Mouse (Mus musculus) CH12.LX (cell line): ENCODE data around the gene Srrt. TPM values are rescaled to one million over a fixed set of nuclear protein-coding genes. Genes with fewer than 3 reads are reported as not detected.

Experiments used
- DNase-seq: peaks from one replicate; pipeline ENCODE4 v3.0.0-alpha.2; 2013; ENCODE audit errors: extremely low read depth
- H3K27ac ChIP-seq: 2 replicates; pipeline ENCODE4 v1.5.1; 2012; ENCODE audit warnings: low read depth, mild to moderate bottlenecking, control low read depth, moderate library complexity; ENCODE audit not compliant: insufficient read depth
- H3K27me3 ChIP-seq: replicated peaks from 2 replicates; pipeline ENCODE3; 2012; ENCODE audit warnings: inconsistent platforms
- H3K36me3 ChIP-seq, 2 experiments: replicated peaks in 1 of 2; 2 replicates each; pipeline versions ENCODE3 to v1.6.1; 2012; ENCODE audit warnings: inconsistent platforms in 1 of 2, low read length in 1 of 2, mild to moderate bottlenecking in 1 of 2, mixed read lengths in 1 of 2, moderate library complexity in 1 of 2; ENCODE audit not compliant: control insufficient read depth in 1 of 2, insufficient read depth in 1 of 2
- H3K4me1 ChIP-seq, 2 experiments: 2 replicates each; pipeline ENCODE4 v1.6.1; 2012; ENCODE audit warnings: inconsistent platforms in 1 of 2, moderate library complexity in 1 of 2; ENCODE audit not compliant: insufficient read depth in 2 of 2, control insufficient read depth in 1 of 2
- H3K4me2 ChIP-seq: 2 replicates; pipeline ENCODE4 v1.6.1; 2012; ENCODE audit warnings: low read depth, mild to moderate bottlenecking, control low read depth; ENCODE audit not compliant: poor library complexity, insufficient read depth, severe bottlenecking
- H3K4me3 ChIP-seq, 3 experiments: fragments of 150-350 bp in 1 of 3; sonication (generic) in 1 of 3; replicated peaks in 1 of 3; 2 replicates each; pipeline versions ENCODE3 to v1.5.1; 2011 to 2012; ENCODE audit warnings: low read depth in 2 of 3, low read length in 2 of 3, mild to moderate bottlenecking in 2 of 3, moderate library complexity in 2 of 3, control low read depth in 1 of 3, improper control_type of control experiment in 1 of 3, inconsistent platforms in 1 of 3, mixed read lengths in 1 of 3; ENCODE audit not compliant: poor library complexity in 1 of 3
- H3K79me2 ChIP-seq: replicated peaks from 2 replicates; pipeline ENCODE4 v1.6.1; 2012; ENCODE audit warnings: mild to moderate bottlenecking, moderate library complexity; ENCODE audit not compliant: control insufficient read depth, poor library complexity, insufficient read depth, severe bottlenecking; ENCODE audit errors: extremely low read depth
- H3K9ac ChIP-seq: 2 replicates; pipeline ENCODE4 v1.6.1; 2012; ENCODE audit warnings: low read depth, mild to moderate bottlenecking, control low read depth, moderate library complexity; ENCODE audit not compliant: insufficient read depth
- H3K9me3 ChIP-seq: replicated peaks from 2 replicates; pipeline ENCODE3; 2012; ENCODE audit warnings: low read length, inconsistent platforms, mixed read lengths
- BHLHE40 ChIP-seq: IDR thresholded peaks from 2 replicates; pipeline ENCODE4 v1.6.1; 2011; ENCODE audit warnings: mild to moderate bottlenecking, low read depth, low read length, improper control_type of control experiment
- CHD2 ChIP-seq: IDR thresholded peaks from 2 replicates; pipeline ENCODE4 v1.6.1; 2011; ENCODE audit warnings: low read length, improper control_type of control experiment
- CTCF ChIP-seq, 2 experiments: IDR thresholded peaks in 1 of 2; conservative IDR thresholded peaks in 1 of 2; 2 replicates each; pipeline ENCODE4 v1.5.1; 2011 to 2012; ENCODE audit warnings: low read depth in 2 of 2, low read length in 2 of 2, improper control_type of control experiment in 1 of 2, inconsistent platforms in 1 of 2, mild to moderate bottlenecking in 1 of 2, moderate library complexity in 1 of 2
- E2F4 ChIP-seq: IDR thresholded peaks from 2 replicates; pipeline ENCODE4 v1.6.1; 2011; ENCODE audit warnings: low read depth, low read length, improper control_type of control experiment; ENCODE audit not compliant: insufficient replicate concordance
- ETS1 ChIP-seq: conservative IDR thresholded peaks from 2 replicates; pipeline ENCODE4 v1.6.1; 2012; ENCODE audit warnings: low read depth, mild to moderate bottlenecking, inconsistent platforms, low read length, improper control_type of control experiment, moderate library complexity
- IRF4 ChIP-seq: IDR thresholded peaks from 2 replicates; pipeline ENCODE4 v1.6.1; 2014; ENCODE audit warnings: low read depth, mild to moderate bottlenecking, inconsistent platforms, low read length, improper control_type of control experiment
- JUN ChIP-seq: IDR thresholded peaks from 2 replicates; pipeline ENCODE4 v1.6.1; 2011; ENCODE audit warnings: low read depth, mild to moderate bottlenecking, low read length, improper control_type of control experiment, moderate library complexity; ENCODE audit not compliant: insufficient read depth
- JUND ChIP-seq: conservative IDR thresholded peaks from 2 replicates; pipeline ENCODE4 v1.6.1; 2011; ENCODE audit warnings: low read depth, low read length, improper control_type of control experiment
- KAT2A ChIP-seq: IDR thresholded peaks from 2 replicates; pipeline ENCODE4 v1.6.1; 2012; ENCODE audit warnings: low read length, improper control_type of control experiment, inconsistent platforms; ENCODE audit not compliant: insufficient replicate concordance
- MAFK ChIP-seq: IDR thresholded peaks from 2 replicates; pipeline ENCODE4 v1.6.1; 2011; ENCODE audit warnings: low read length, improper control_type of control experiment; ENCODE audit not compliant: insufficient replicate concordance
- MAX ChIP-seq: IDR thresholded peaks from 2 replicates; pipeline ENCODE4 v1.6.1; 2011; ENCODE audit warnings: low read length, improper control_type of control experiment
- MAZ ChIP-seq: IDR thresholded peaks from 2 replicates; pipeline ENCODE4 v1.6.1; 2012; ENCODE audit warnings: low read depth, mild to moderate bottlenecking, inconsistent platforms, low read length, improper control_type of control experiment, moderate library complexity
- NRF1 ChIP-seq: IDR thresholded peaks from 2 replicates; pipeline ENCODE4 v1.6.1; 2014; ENCODE audit warnings: low read depth, mild to moderate bottlenecking, inconsistent platforms, low read length, improper control_type of control experiment, moderate library complexity
- PAX5 ChIP-seq: IDR thresholded peaks from 2 replicates; pipeline ENCODE4 v1.6.1; 2012; ENCODE audit warnings: low read length, inconsistent platforms, mixed read lengths
- POLR2A ChIP-seq: IDR thresholded peaks from 2 replicates; pipeline ENCODE4 v1.6.1; 2011; ENCODE audit warnings: low read depth, mild to moderate bottlenecking, improper control_type of control experiment, low read length
- RAD21 ChIP-seq: IDR thresholded peaks from 2 replicates; pipeline ENCODE4 v1.6.1; 2011; ENCODE audit warnings: low read depth, mild to moderate bottlenecking, low read length, improper control_type of control experiment, moderate library complexity
- RCOR1 ChIP-seq: conservative IDR thresholded peaks from 2 replicates; pipeline ENCODE4 v1.6.1; 2012; ENCODE audit warnings: low read depth, mild to moderate bottlenecking, inconsistent platforms, low read length, improper control_type of control experiment
- SMC3 ChIP-seq: IDR thresholded peaks from 2 replicates; pipeline ENCODE4 v1.6.1; 2011; ENCODE audit warnings: low read depth, low read length, improper control_type of control experiment
- TCF12 ChIP-seq: IDR thresholded peaks from 2 replicates; pipeline ENCODE4 v1.6.1; 2014; ENCODE audit warnings: low read depth, mild to moderate bottlenecking, inconsistent platforms, low read length, improper control_type of control experiment
- ZC3H11A ChIP-seq: IDR thresholded peaks from 2 replicates; pipeline ENCODE4 v1.6.1; 2012; ENCODE audit warnings: low read depth, mild to moderate bottlenecking, inconsistent platforms, low read length, improper control_type of control experiment
- ZKSCAN1 ChIP-seq: IDR thresholded peaks from 2 replicates; pipeline ENCODE4 v1.6.1; 2012; ENCODE audit warnings: low read depth, inconsistent platforms, low read length, improper control_type of control experiment, borderline replicate concordance
- dilution Hi-C: fragments of 300-500 bp; cut with MboI; formaldehyde crosslinking; loops from 2 replicates; pipeline ENCODE4 v1.14.3; 2020; ENCODE audit warnings: low sequenced_read_pairs; ENCODE audit not compliant: extremely low pct_unique_long_range_greater_than_20kb, extremely low pct_ligation_motif_present
- in situ Hi-C: fragments of 300-500 bp; cut with MboI; formaldehyde crosslinking; loops from 3 replicates; pipeline ENCODE4 v1.14.3; 2019; ENCODE audit warnings: low sequenced_read_pairs, low pct_ligation_motif_present, low pct_unique_long_range_greater_than_20kb, mixed read lengths
- polyA plus RNA-seq: library from polyadenylated mRNA; unstranded; fragments of >175 nt; gene quantifications from 2 replicates; pipeline ENCODE4 v1.2.1, GENCODE M21; 2012; ENCODE audit warnings: low read depth; ENCODE audit not compliant: insufficient read length
- total RNA-seq, 2 experiments: library from RNA; depleted of rRNA; stranded (reverse); fragments of 300-350 nt in 1 of 2; fragments of >200 nt in 1 of 2; gene quantifications; 2 replicates each; pipeline ENCODE4 v1.2.3; 2012 to 2014

The Srrt gene
- total and polyA plus RNA-seq, 3 experiments, result 148 to 493 (median 165) TPM

- Histone ChIP-seq H3K4me3 (no peak overlapping the region), H3K4me2 (no peak overlapping the region), H3K9ac (no peak overlapping the region), H3K27ac (no peak overlapping the region), H3K79me2 (no peaks in the 10 kb centered on the region), H3K9me3 (peaks cover 11% of the 10 kb centered on the region), H3K4me1 (no peaks in the 10 kb centered on the region), H3K27me3 (peaks cover 64% of the 10 kb centered on the region), H3K36me3 (no peaks in the 10 kb centered on the region)
- dilution Hi-C loops (no loop called here), in situ Hi-C loops (no loop called here)
- TF ChIP-seq ZC3H11A (no peak), RAD21 (peak; percentile 13), SMC3 (peak; percentile 57), E2F4 (no peak), POLR2A (no peak), JUND (no peak), KAT2A (no peak), NRF1 (no peak), CTCF (conservative IDR thresholded peaks at IDR 0.05 in 1 of 2, IDR thresholded peaks at IDR 0.05 in 1 of 2; ENCODE audit: low read depth in 2 of 2, low read length in 2 of 2) (peak in 1 of 2 experiments; percentile 55; a peak in 2 of 4 replicates)
- no peak for DNase-seq
These were observed 29.8 kb downstream of the Srrt start for GRCm38 (mm10) chr5:137277360-137278342.

- in situ Hi-C loops, result no loop called here
- Histone ChIP-seq H3K4me2 (no peak overlapping the region), H3K9ac (no peak overlapping the region), H3K79me2 (no peaks in the 10 kb centered on the region), H3K27me3 (peaks cover 4% of the 10 kb centered on the region), H3K36me3 (no peaks in the 10 kb centered on the region), H3K4me1 (no peaks in the 10 kb centered on the region), H3K9me3 (peaks cover 12% of the 10 kb centered on the region), H3K27ac (no peak overlapping the region), H3K4me3 (no peak overlapping the region)
- no peak for DNase-seq
- dilution Hi-C loops, result no loop called here
- TF ChIP-seq MAX (no peak), MAZ (no peak), CHD2 (no peak), PAX5 (no peak), RCOR1 (no peak), JUN (no peak), MAFK (no peak), ZC3H11A (no peak), ZKSCAN1 (no peak), TCF12 (no peak), SMC3 (no peak), IRF4 (no peak), BHLHE40 (no peak), ETS1 (no peak)
These were observed 39.2 kb downstream of the Srrt start for GRCm38 (mm10) chr5:137268131-137268910.
